Mouse (Mus musculus) limb, embryonic 14.5 days (tissue): Measurements from ENCODE around the gene Gpr62. TPM values are rescaled to one million over a fixed set of nuclear protein-coding genes. Genes with fewer than 3 reads are reported as not detected.
"Not testable (repeated sequence)": the region's sequence is repeated elsewhere in the genome, so short reads cannot be mapped to it uniquely, and the experiment has no call there.

Source experiments
- ATAC-seq: fragments of 200-750 bp; cut with Nextera tagmentation; 2 replicates; pipeline ENCODE4 v1.8.0; 2017; ENCODE audit warnings: low read depth, moderate number of reproducible peaks, moderate TSS enrichment; ENCODE audit not compliant: low FRiP score
- DNase-seq: peaks from one replicate; pipeline ENCODE4 v3.0.0-alpha.2; 2015; ENCODE audit warnings: low spot score
- H3K27ac ChIP-seq: fragments of 300-500 bp; sonication (generic); replicated peaks from 2 replicates; pipeline ENCODE4 v1.5.1; 2014; ENCODE audit warnings: low read depth, mild to moderate bottlenecking, low read length, moderate library complexity, mixed read lengths
- H3K27me3 ChIP-seq: fragments of 300-500 bp; sonication (generic); 2 replicates; pipeline ENCODE4 v1.6.1; 2014; ENCODE audit warnings: low read length, mixed read lengths; ENCODE audit not compliant: control insufficient read depth, insufficient read depth
- H3K36me3 ChIP-seq: fragments of 300-500 bp; sonication (generic); 2 replicates; pipeline ENCODE4 v1.6.1; 2014; ENCODE audit warnings: mild to moderate bottlenecking, low read length, moderate library complexity, mixed read lengths; ENCODE audit not compliant: control insufficient read depth, insufficient read depth
- H3K4me1 ChIP-seq: fragments of 300-500 bp; sonication (generic); 2 replicates; pipeline ENCODE4 v1.6.1; 2014; ENCODE audit warnings: antibody characterized with exemption, low read length, mixed read lengths; ENCODE audit not compliant: control insufficient read depth, insufficient read depth
- H3K4me2 ChIP-seq: fragments of 300-500 bp; sonication (generic); replicated peaks from 2 replicates; pipeline ENCODE4 v1.6.1; 2014; ENCODE audit warnings: low read depth, mild to moderate bottlenecking, low read length, moderate library complexity; ENCODE audit not compliant: severe bottlenecking
- H3K4me3 ChIP-seq: fragments of 300-500 bp; sonication (generic); replicated peaks from 2 replicates; pipeline ENCODE4 v1.5.1; 2014; ENCODE audit warnings: low read length
- H3K9ac ChIP-seq: fragments of 300-500 bp; sonication (generic); 2 replicates; pipeline ENCODE4 v1.6.1; 2014; ENCODE audit warnings: mild to moderate bottlenecking, low read depth, low read length, moderate library complexity; ENCODE audit not compliant: severe bottlenecking
- H3K9me3 ChIP-seq: fragments of 300-500 bp; sonication (generic); 2 replicates; pipeline ENCODE4 v1.6.1; 2016; ENCODE audit warnings: low read length; ENCODE audit not compliant: control insufficient read depth
- POLR2A ChIP-seq: fragments of 200-500 bp; IDR thresholded peaks from 2 replicates; pipeline ENCODE4 v1.8.0; 2012; ENCODE audit warnings: inconsistent platforms, mild to moderate bottlenecking, moderate library complexity, borderline replicate concordance; ENCODE audit not compliant: insufficient read depth, insufficient read length; ENCODE audit errors: extremely low read depth
- WGBS: fragments of 180-500 bp; shearing (Covaris S2); extraction: QIAGEN DNeasy Blood & Tissue Kit; methylation state at CpG from one replicate; pipeline ENCODE4 v1.1.7; 2014; 5-methylcytosine and 5-hydroxymethylcytosine counted together
- polyA plus RNA-seq, 2 experiments: library from polyadenylated mRNA; depleted of rRNA in 1 of 2; stranded (reverse) in 1 of 2; unstranded in 1 of 2; fragments of >200 nt; fragmentation: Nextera tagmentation in 1 of 2; extraction: Ambion mirVana in 1 of 2; gene quantifications; 2 replicates each; pipeline versions ENCODE4 v1.2.1 to v1.2.3; 2012 to 2014

Gene Gpr62
- polyA plus RNA-seq, 2 experiments: 0.47 to 0.58 TPM

DNA sequence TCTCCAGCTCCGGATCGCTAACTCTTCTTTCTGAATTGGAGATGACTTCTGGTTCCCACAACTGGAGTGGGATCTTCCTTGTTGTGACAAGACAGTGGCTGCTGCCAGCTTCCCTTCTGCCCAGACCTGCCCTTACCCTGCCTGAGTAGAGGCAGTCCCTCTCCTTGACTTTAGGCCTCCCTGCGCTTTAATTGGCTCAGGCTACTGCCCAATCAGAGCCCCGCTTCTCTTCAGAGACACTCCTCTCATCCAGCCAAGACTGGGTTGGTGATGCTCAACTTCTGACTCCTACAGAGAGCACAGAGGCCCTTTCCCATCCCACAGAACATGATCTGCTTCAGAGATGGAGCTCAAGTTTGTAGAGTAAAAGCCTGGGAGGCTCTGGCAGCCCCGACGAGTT lies 38.5 kb upstream of the Gpr62 start:
- no peak overlapping the region for H3K4me3 ChIP-seq
- no peak for TF ChIP-seq POLR2A
- H3K4me1 ChIP-seq: no peaks in the 10 kb centered on the region
- no peak overlapping the region for H3K9ac ChIP-seq
- no peaks in the 10 kb centered on the region for H3K27me3 ChIP-seq
- ATAC-seq (no peak), DNase-seq (no peak)
- H3K27ac ChIP-seq: no peak overlapping the region
- H3K9me3 ChIP-seq: no peaks in the 10 kb centered on the region
- H3K4me2 ChIP-seq: no peak overlapping the region
- WGBS: 76% methylated on average over 6 of the region's 6 CpGs
- no peaks in the 10 kb centered on the region for H3K36me3 ChIP-seq

DNA sequence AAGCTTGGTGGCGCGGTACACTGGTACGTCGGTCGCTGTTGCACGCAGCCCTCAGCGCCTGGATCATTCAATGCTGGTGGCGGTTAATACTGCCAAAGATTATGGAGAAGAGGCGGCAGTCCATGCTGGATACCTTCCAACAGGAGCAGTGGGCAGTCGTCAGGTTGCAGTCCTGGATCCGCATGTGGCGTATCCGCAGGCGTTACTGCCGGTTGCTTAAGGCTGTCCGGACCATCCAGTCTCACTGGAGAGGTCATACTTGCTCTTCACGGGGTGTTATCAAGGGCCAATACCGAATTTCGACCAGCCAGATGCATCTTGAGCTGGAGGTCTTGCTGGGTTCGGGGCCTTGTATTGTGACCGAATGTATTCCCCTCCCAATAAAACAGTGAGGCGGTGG lies 36.1 kb upstream of the Gpr62 start:
- WGBS: 84% methylated on average over 22 of the region's 22 CpGs
- Histone ChIP-seq H3K4me1 (no peaks in the 10 kb centered on the region), H3K9ac (no peak overlapping the region), H3K27ac (no peak overlapping the region), H3K9me3 (no peaks in the 10 kb centered on the region), H3K36me3 (no peaks in the 10 kb centered on the region), H3K4me3 (no peak overlapping the region), H3K4me2 (no peak overlapping the region), H3K27me3 (no peaks in the 10 kb centered on the region)
- TF ChIP-seq POLR2A: no peak
- ATAC-seq (no peak), DNase-seq (no peak)

DNA sequence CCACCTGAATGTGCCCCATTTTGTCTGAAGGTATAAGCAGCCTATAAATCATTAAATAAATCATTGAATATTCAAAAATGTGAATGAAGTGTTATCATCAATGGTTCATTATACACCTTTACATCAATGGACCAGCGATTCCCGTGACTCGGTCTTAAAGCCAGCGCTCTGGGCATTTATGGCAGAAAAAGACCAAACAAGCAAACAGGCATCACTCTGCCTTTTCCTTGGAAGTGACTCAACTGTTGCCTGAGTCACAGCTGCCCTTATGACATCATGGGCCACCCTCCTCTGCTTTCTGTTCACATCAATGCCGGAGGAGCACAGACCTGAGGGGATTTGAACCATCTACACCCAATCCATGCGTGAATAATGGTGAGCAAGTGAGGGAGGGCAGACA lies 33.9 kb upstream of the Gpr62 start, which contains the start of gene Iqcf1:
Gene Iqcf1 (plus strand): TSS at position 301 of the 400 bp plus-strand sequence.
- Histone ChIP-seq H3K36me3 (no peaks in the 10 kb centered on the region), H3K4me1 (no peaks in the 10 kb centered on the region), H3K4me3 (no peak within 1 kb of the TSS), H3K27me3 (no peaks in the 10 kb centered on the region), H3K4me2 (no peak within 1 kb of the TSS), H3K9me3 (no peaks in the 10 kb centered on the region), H3K27ac (no peak within 1 kb of the TSS), H3K9ac (no peak within 1 kb of the TSS)
- no peak for DNase-seq
- TF ChIP-seq POLR2A: no peak
- WGBS: 87% methylated on average over 6 of the region's 6 CpGs
- no peak for ATAC-seq

DNA sequence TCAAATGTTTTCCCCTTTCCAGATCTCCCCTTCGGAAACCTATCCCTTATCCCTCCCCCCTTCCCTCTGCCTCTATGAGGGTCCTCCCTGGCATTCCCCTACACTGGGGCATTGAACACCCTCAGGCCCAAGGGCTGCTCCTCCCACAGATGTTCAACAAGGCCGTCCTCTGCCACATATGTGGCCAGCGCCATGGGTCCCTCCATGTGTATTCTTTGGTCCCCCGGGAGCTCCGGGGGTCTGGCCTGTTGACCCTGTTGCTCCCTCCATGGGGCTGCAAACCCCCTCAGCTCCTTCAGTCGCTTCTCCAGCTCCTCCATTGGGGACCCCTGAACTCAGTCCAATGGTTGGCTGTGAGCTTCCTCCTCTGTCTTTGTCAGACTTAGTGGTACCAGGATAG lies 21.9 kb upstream of the Gpr62 start:
- not testable (repeated sequence) for DNase-seq, H3K27me3 ChIP-seq, H3K4me2 ChIP-seq, H3K27ac ChIP-seq, H3K4me3 ChIP-seq, H3K9ac ChIP-seq, H3K9me3 ChIP-seq, ATAC-seq, H3K4me1 ChIP-seq
- peaks cover 36% of the 10 kb centered on the region for H3K36me3 ChIP-seq
- 81% methylated on average over 6 of the region's 6 CpGs for WGBS

DNA sequence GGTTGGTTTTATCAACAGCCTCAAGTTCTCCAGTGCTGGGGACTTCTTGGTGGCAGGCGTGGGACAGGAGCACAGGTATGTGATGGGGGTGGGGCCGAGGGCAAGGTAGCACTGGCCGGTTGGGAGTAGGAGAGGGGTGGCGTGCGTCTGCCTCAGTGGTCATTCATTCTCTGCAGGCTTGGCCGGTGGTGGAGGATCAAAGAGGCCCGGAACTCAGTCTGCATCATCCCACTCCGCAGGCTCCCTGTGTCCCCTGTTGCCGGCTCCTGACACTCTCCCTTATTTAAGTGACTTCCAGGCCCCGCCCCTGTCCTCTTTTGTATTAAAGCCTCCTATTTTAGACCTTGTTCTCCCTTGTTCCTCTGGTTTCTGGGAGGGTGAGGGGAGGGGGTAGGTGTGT lies 19.3 kb upstream of the Gpr62 start:
- peaks cover 53% of the 10 kb centered on the region for H3K36me3 ChIP-seq
- ATAC-seq: no peak

DNA sequence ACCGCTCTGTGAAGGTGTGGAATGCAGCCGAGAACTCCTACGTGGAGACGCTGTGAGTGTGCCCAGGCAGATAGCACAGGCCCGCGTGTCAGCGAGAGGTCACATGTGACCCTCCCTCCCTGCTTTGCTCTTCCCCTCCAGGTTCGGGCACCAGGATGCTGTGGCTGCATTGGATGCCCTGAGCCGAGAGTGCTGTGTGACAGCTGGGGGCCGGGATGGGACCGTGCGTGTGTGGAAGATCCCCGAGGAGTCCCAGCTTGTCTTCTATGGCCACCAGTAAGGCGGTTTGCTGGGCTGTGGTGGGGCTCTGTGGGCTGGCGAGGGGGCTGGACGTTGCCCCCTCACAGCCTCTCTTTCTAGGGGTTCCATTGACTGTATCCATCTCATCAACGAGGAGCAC lies 17.9 kb upstream of the Gpr62 start:
- peaks cover 53% of the 10 kb centered on the region for H3K36me3 ChIP-seq
- DNase-seq: no peak

More for the DNA sequence above, 19.3 kb upstream of the Gpr62 start:
- TF ChIP-seq POLR2A: no peak
- Histone ChIP-seq H3K9me3 (no peaks in the 10 kb centered on the region), H3K4me2 (no peak overlapping the region), H3K27ac (no peak overlapping the region), H3K4me1 (no peaks in the 10 kb centered on the region), H3K27me3 (no peaks in the 10 kb centered on the region), H3K4me3 (no peak overlapping the region), H3K9ac (no peak overlapping the region)
- DNase-seq: no peak
- 80% methylated on average over 10 of the region's 10 CpGs for WGBS

More for the DNA sequence above, 17.9 kb upstream of the Gpr62 start:
- H3K4me2 ChIP-seq: no peak overlapping the region
- no peaks in the 10 kb centered on the region for H3K9me3 ChIP-seq
- no peaks in the 10 kb centered on the region for H3K4me1 ChIP-seq
- H3K27ac ChIP-seq: no peak overlapping the region
- no peak overlapping the region for H3K4me3 ChIP-seq
- 94% methylated on average over 16 of the region's 17 CpGs for WGBS
- no peak for ATAC-seq
- TF ChIP-seq POLR2A: no peak
- H3K9ac ChIP-seq: no peak overlapping the region
- no peaks in the 10 kb centered on the region for H3K27me3 ChIP-seq
